8 mouse cellular contexts compared by ENCODE assay signal in the genomic region with DNA sequence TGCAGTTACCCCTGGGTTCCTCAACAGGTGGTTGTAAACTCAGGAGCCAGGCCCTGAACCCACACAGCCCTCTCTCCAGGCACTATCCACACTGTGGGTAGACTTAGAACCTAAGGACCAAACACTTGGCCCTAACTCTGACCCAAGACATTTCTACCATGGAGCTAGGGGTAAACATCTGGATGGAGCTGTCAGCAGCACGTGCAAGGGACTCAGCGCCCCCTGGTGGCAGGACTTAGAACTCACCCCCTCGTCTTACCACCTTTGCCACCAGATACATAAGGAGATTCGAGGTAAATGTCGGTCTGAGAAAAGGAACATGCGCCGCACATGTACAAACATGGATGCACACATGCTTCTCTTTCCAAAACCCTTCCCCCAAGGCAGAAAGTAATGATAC. TPM values are rescaled to one million over a fixed set of nuclear protein-coding genes. Genes with fewer than 3 reads are reported as not detected.
DNase-seq lines count a peak whose midpoint lies in the region; ATAC-seq and TF ChIP-seq lines count a peak whose summit lies in the region.
"Had no signal": no experiment of that assay in that cellular context is flagged by ENCODE, and none has a peak within 500 bp of the region (broad histone marks: within the 10 kb centered on the region; RNA-seq: fewer than 3 reads in every experiment).

No protein-coding gene starts in this region.

- no peak overlapping the region for H3K4me3 ChIP-seq in layer of hippocampus, adult 2 months
- H3K4me3 ChIP-seq in kidney, embryonic 15.5 days (replicated peaks), result no peak overlapping the region
- H3K4me3 ChIP-seq in stomach, postnatal 0 days (ENCODE audit: low read depth, low read length), result no peak overlapping the region

- 0 out of 2 replicates have a peak, but pooled peaks have one; percentile 9 for ATAC-seq in kidney, embryonic 15.5 days (replicated peaks; ENCODE audit: low FRiP score)
- peak; percentile 56 for ATAC-seq in megakaryocyte, adult 5-6 weeks (ENCODE audit: poor library complexity, severe bottlenecking)
- ATAC-seq in stomach, postnatal 0 days (ENCODE audit: low FRiP score, low TSS enrichment), result no peak

- H3K36me3 ChIP-seq in kidney, embryonic 15.5 days, result no peaks in the 10 kb centered on the region
- H3K36me3 ChIP-seq in stomach, postnatal 0 days (ENCODE audit: control insufficient read depth, insufficient read depth, low read length), result no peaks in the 10 kb centered on the region

- TF ChIP-seq EP300 in stomach, postnatal 0 days (optimal IDR thresholded peaks at IDR 0.05), result no peak

- peaks cover 57% of the 10 kb centered on the region for H3K27me3 ChIP-seq in kidney, embryonic 15.5 days
- H3K27me3 ChIP-seq in stomach, postnatal 0 days (ENCODE audit: control insufficient read depth, insufficient read depth, low read length), result peaks cover 14% of the 10 kb centered on the region; the same call in 1 of the 2 replicates

- H3K9ac ChIP-seq in kidney, embryonic 15.5 days, result no peak overlapping the region
- H3K9ac ChIP-seq in stomach, postnatal 0 days (ENCODE audit: low read length), result no peak overlapping the region

- peaks cover 14% of the 10 kb centered on the region for H3K4me1 ChIP-seq in kidney, embryonic 15.5 days
- no peaks in the 10 kb centered on the region for H3K4me1 ChIP-seq in stomach, postnatal 0 days (replicated peaks; ENCODE audit: control insufficient read depth, insufficient read depth)

- peak in 1 of 2 experiments; percentile 36 for DNase-seq in layer of hippocampus, adult 2 months (ENCODE audit: low spot score in 2 of 2)
- no peak for DNase-seq in layer of hippocampus, postnatal 36 days
- DNase-seq in R1 (ENCODE audit: low read depth, low spot score), result peak; percentile 66
- DNase-seq in embryo, embryonic 10 days (ENCODE audit: low spot score), result peak; percentile 75
- peak; percentile 68 for DNase-seq in stomach, postnatal 0 days (ENCODE audit: low spot score)

- 46% methylated on average over 7 of the region's 7 CpGs for WGBS in kidney, embryonic 15.5 days
- 39% methylated on average over 7 of the region's 7 CpGs for WGBS in stomach, postnatal 0 days

- 0 out of 2 replicates have a peak, but pooled peaks cover 3% of the 10 kb centered on the region for H3K9me3 ChIP-seq in kidney, embryonic 15.5 days (replicated peaks)
- H3K9me3 ChIP-seq in stomach, postnatal 0 days (ENCODE audit: control insufficient read depth, low read length), result no peaks in the 10 kb centered on the region

- no peak overlapping the region for H3K4me2 ChIP-seq in kidney, embryonic 15.5 days
- H3K4me2 ChIP-seq in stomach, postnatal 0 days (replicated peaks; ENCODE audit: low read depth), result no peak overlapping the region

- no peak overlapping the region for H3K27ac ChIP-seq in layer of hippocampus, adult 2 months
- no peak overlapping the region for H3K27ac ChIP-seq in kidney, embryonic 15.5 days
- H3K27ac ChIP-seq in stomach, postnatal 0 days (replicated peaks), result no peak overlapping the region

- peak; percentile 87 for TF ChIP-seq CTCF in layer of hippocampus, adult 2 months (conservative IDR thresholded peaks at IDR 0.05)
- TF ChIP-seq CTCF in stomach, postnatal 0 days (IDR thresholded peaks at IDR 0.05; ENCODE audit: low read depth), result peak; percentile 85

RNA-seq across cellular contexts. Expression of a gene that starts 20.9 kb away (rescaled TPM):
- not detected for total RNA-seq in layer of hippocampus, adult 2 months (2021)
- not detected for total RNA-seq in layer of hippocampus, postnatal 36 days (2021)
- not detected in 2 replicates for polyA plus RNA-seq in kidney, embryonic 15.5 days (2015; fragmentation: Nextera tagmentation; extraction: Ambion mirVana)
- not detected in 2 replicates for total RNA-seq in megakaryocyte, adult 5-6 weeks (2015)
- not detected in 2 replicates for total RNA-seq in megakaryocyte, adult 5-6 weeks (2017)
- 0.04 TPM in 1 of 2 replicates, not detected in the other for polyA plus RNA-seq in stomach, postnatal 0 days (2015; fragmentation: Nextera tagmentation; extraction: Ambion mirVana)
- total RNA-seq: hematopoietic stem cell, adult 5-6 weeks had no signal

RNA-seq across cellular contexts. Expression of a gene that starts 28.3 kb away (rescaled TPM):
- 1 to 10 TPM in 1 of 2 experiments, under 1 TPM in 1; 0.84 to 1.7 TPM for total RNA-seq in layer of hippocampus, adult 2 months (2021)
- total RNA-seq in layer of hippocampus, postnatal 36 days (2021), result 1 to 10 TPM; 1.1 to 2.1 TPM
- not detected in 2 replicates for polyA plus RNA-seq in kidney, embryonic 15.5 days (2015; fragmentation: Nextera tagmentation; extraction: Ambion mirVana)
- not detected in 2 replicates for total RNA-seq in megakaryocyte, adult 5-6 weeks (2015)
- total RNA-seq in megakaryocyte, adult 5-6 weeks (2017), result not detected in 2 replicates
- not detected in 2 replicates for polyA plus RNA-seq in stomach, postnatal 0 days (2015; fragmentation: Nextera tagmentation; extraction: Ambion mirVana)
- total RNA-seq: hematopoietic stem cell, adult 5-6 weeks had no signal

Comparison
In these comparisons a context has a peak if more than half of its experiments do, and no peak if none do; other contexts are left out.
1. DNase-seq: peak in R1 (single experiment), embryo, embryonic 10 days (single experiment) and stomach, postnatal 0 days (single experiment); none in layer of hippocampus, postnatal 36 days (0 of 2).